Mouse (Mus musculus) urinary bladder, adult 2 months (tissue): ENCODE measurements around the gene Chek2. TPM values are rescaled to one million over a fixed set of nuclear protein-coding genes. Genes with fewer than 3 reads are reported as not detected.

Experiments used
- DNase-seq: peaks from one replicate; pipeline ENCODE4 v3.0.0; 2022; ENCODE audit warnings: low spot score
- polyA plus RNA-seq: library from polyadenylated mRNA; depleted of rRNA; stranded (reverse); fragments of >200 nt; gene quantifications from 2 replicates; pipeline ENCODE4 v1.2.3, GENCODE M21; 2012; rRNA removed

Gene Chek2
- polyA plus RNA-seq, 1 experiment: 10.9 TPM

DNA sequence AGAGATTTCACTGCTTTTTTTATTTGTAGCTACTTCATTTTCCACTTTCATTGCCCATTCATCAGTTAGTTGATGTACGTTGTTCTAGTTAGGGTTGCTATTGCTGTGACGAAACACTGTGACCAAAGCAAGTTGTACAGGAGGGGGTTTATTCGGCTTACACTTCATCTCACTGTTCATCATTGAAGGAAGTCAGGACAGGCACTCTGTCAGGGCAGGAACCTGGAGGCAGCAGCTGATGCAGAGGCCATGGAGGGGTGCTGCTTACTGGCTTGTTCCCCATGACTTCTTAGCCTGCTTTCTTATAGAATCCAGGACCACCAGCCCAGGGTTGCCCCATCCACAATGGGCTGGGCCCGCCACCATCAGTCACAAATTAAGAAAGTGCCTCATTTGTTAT lies 59.0 kb downstream of the Chek2 start:
- no peak for DNase-seq

DNA sequence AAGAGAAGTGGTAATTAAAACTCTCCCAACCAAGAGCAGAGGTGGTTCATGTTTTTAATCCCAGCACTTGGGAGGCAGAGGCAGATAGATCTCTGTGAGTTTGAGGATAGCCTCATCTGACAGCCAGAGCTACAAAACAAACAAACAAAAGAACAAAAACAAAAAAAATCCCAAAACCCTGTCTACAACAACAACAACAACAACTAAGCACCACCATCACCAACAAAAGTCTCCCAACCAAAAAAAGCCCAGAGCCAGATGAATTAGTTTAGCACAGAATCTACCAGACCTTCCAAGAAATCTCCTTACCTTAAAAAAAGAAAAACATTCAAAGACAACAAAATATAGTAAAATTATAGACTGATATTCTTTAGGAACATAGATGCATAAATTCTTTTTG lies 60.6 kb downstream of the Chek2 start:
- DNase-seq: no peak

DNA sequence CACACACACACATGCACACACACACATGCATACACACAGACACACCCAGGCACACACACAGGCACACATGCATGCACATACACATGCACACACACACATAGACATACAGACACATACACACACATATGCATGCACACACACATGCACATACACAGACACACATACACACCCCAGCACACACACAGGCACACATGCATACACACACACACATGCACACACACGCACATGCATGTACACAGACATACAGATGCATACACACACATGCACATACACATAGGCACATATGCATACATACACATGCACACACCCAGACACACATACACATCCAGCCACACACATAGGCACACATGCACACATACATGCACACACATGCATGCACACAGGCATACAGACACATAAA lies 66.9 kb downstream of the Chek2 start:
- no peak for DNase-seq

DNA sequence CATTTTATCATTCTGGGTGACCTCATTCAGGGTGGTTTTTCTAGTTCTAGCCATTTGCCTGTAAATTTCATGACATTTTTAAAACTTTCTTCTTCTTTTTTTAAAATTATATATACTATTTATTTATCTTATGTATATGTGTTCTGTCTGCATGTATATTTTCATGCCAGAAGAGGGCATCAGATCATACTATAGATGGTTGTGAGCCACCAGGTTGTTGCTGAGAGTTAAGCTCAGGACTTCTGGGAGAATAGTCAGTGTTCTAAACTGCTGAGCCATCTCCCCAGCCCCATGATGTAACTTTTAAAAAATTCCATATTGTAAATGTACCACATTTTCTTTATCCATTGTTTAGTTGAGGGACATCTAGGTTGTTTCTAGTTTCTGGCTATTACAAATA lies 69.1 kb downstream of the Chek2 start:
- DNase-seq: no peak

DNA sequence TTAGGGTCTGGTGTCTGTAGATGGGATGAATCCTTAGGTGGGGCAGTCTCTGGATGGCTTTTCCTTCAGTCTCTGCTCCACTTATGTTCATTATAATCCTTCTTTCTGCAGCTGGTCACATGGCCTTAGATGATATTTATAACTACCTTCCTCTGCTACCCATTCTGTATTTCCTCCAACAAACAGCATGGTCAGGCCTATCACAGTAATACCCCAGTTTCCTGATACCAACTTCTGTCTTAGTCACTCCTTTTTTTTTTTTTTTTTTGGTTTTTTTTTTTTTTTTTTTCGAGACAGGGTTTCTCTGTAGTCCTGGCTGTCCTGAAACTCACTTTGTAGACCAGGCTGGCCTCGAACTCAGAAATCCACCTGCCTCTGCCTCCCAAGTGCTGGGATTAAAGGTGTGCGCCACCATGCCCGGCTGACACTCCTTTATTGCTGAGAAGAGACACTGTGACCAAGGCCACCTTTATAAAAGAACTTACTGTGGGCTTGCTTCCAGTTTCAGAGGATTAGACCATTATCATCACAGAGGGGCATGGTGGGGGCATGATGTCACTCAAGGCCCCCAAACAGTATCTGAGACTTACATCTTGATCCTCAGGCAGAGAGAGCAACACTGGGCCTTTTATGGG lies 70.3 kb downstream of the Chek2 start:
- no peak for DNase-seq

DNA sequence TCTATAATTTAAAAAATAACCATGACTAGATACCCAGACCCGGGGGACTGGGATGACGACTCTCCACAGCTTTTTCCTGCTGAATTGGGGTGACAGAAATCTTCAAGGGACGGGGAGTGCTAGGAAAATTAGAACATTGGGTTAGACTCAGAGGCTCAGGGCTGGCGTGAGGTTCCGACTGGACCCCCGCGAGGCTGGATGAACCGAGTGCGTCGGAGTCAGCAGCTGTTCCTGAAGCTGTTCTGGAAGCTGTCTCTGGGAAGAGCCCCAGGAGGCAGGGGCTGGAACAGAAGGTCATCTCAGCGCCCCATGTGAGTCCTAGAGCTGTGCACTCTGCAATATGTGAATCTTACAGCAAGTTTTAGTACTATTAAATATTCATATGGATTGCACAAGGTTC lies 75.1 kb downstream of the Chek2 start:
- no peak for DNase-seq

DNA sequence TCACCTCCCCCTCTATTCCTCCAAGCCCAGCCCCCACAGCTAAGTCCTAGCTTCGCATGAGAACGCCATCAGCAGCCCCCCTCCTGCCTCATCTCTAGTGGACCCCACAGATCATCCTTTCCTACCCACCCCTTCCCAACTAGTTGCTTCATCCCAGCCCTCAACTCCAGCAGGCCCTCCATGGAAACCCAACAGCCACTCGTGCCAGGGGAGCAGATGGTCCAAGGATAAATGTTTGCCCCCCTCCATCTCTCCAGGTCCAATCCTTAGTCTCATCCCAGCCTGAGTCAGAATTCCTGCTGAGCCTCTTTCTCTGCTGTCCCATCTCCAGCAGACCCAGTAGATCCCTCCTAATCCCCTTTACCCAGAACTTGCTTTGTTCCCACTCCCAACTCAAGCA lies 76.5 kb downstream of the Chek2 start:
- no peak for DNase-seq

DNA sequence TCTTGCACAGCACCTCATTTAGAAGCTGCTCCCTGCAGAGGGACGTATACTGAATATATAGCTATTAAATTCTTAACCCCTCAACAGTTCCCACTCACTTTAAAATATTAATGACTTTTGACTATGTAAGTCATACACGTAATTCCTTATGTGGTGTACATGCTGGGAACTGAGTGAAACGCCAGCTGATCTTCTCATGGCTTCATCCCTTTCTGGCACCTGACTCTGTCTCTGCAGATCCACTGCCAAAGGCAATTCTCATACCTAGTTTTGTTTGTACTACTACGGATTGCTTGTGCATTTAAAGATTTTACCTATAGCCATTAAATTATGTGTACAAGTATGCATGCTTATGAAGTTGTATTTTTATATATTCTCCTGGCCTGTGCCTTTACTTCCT lies 79.8 kb downstream of the Chek2 start:
- DNase-seq: no peak

DNA sequence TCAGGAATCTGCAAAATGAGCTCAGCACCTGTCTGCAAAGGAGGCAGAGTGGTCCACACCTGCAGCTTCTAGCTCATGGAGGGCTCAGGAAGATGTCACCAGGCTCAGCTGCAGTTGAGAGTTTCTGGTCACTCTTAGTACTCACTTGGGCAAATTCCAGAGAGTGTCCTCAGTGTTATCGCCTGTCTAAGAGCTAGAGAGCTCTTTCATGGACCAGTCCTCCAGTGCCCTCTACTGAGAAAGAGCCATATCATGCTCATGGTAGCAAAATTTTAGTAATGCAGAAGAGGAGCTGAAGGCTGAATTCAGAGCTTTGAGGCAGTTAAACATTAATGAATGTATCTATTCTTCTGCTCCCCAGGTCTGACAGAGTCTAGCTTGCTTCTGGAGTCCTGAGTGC lies 83.6 kb downstream of the Chek2 start:
- DNase-seq: no peak

Other genes starting within 250 kb of the Chek2 start
- gene Noc4l, start 186.6 kb upstream of the Chek2 start, polyA plus RNA-seq: 26.8 and 31.1 TPM in 2 replicates
- gene Ddx51, start 186.5 kb upstream of the Chek2 start, polyA plus RNA-seq: 15.7 and 16.7 TPM in 2 replicates
- 13.7 and 22.6 TPM in 2 replicates for gene Ep400, start 69.3 kb upstream of the Chek2 start, polyA plus RNA-seq
- 23.2 and 25.6 TPM in 2 replicates for gene Pus1, start 59.3 kb upstream of the Chek2 start, polyA plus RNA-seq
- gene Ulk1, start 29.9 kb upstream of the Chek2 start, polyA plus RNA-seq: 26.4 and 41.9 TPM in 2 replicates
- 30.7 and 33.3 TPM in 2 replicates for gene Hscb, start 202 bp upstream of the Chek2 start, polyA plus RNA-seq
- 4.9 and 10.8 TPM in 2 replicates for gene Ttc28, start 39.8 kb downstream of the Chek2 start, polyA plus RNA-seq